Mouse (Mus musculus): ENCODE measurements around the gene Prokr1. TPM values are rescaled to one million over a fixed set of nuclear protein-coding genes. Genes with fewer than 3 reads are reported as not detected.

The Prokr1 gene
- total and polyA plus RNA-seq, 2 experiments from 2014 or later, result 1.6 to 3.1 TPM

- no peak for TF ChIP-seq CTCF (IDR thresholded peaks at IDR 0.05; ENCODE audit: low read depth)
- WGBS, result 86% methylated on average over 9 of the region's 9 CpGs
- Histone ChIP-seq H3K27ac (ENCODE audit: low read depth, low read length) (no peak overlapping the region), H3K9me3 (ENCODE audit: low read length) (no peaks in the 10 kb centered on the region), H3K4me3 (ENCODE audit: low read depth, low read length) (no peak overlapping the region), H3K36me3 (ENCODE audit: insufficient read depth) (no peaks in the 10 kb centered on the region), H3K27me3 (ENCODE audit: insufficient read depth, low read length) (no peaks in the 10 kb centered on the region), H3K4me2 (ENCODE audit: low read depth) (no peak overlapping the region), H3K9ac (no peak overlapping the region), H3K4me1 (ENCODE audit: insufficient read depth) (no peaks in the 10 kb centered on the region)
- DNase-seq, result no peak
- ATAC-seq, result no peak
Observed at GRCm38 (mm10) chr6:87534855-87535575, 55.5 kb downstream of the Prokr1 start.

- Histone ChIP-seq H3K36me3 (ENCODE audit: insufficient read depth) (no peaks in the 10 kb centered on the region), H3K27ac (ENCODE audit: low read depth, low read length) (0 out of 2 replicates have a peak within 1 kb of the TSS, but pooled peaks have one; percentile 4), H3K4me2 (ENCODE audit: low read depth) (no peak within 1 kb of the TSS; the same call in 1 of the 2 replicates), H3K27me3 (ENCODE audit: insufficient read depth, low read length) (no peaks in the 10 kb centered on the region), H3K4me1 (ENCODE audit: insufficient read depth) (no peaks in the 10 kb centered on the region), H3K4me3 (ENCODE audit: low read depth, low read length) (no peak within 1 kb of the TSS), H3K9ac (no peak within 1 kb of the TSS), H3K9me3 (ENCODE audit: low read length) (no peaks in the 10 kb centered on the region)
- TF ChIP-seq CTCF (IDR thresholded peaks at IDR 0.05; ENCODE audit: low read depth), result no peak
- DNase-seq (peak; percentile 23), ATAC-seq (no peak)
- WGBS, result 48% methylated on average over 14 of the region's 14 CpGs
Observed at GRCm38 (mm10) chr6:87532953-87533710, 57.4 kb downstream of the Prokr1 start, which contains the start of gene Arhgap25. TSS of gene Arhgap25 (minus strand) at chr6:87533259.

GRCm38 (mm10) chr6:87531456-87532015 lies 59.0 kb downstream of the Prokr1 start:
- H3K36me3 ChIP-seq (ENCODE audit: insufficient read depth), result no peaks in the 10 kb centered on the region
- H3K9ac ChIP-seq, result no peak overlapping the region
- no peaks in the 10 kb centered on the region for H3K27me3 ChIP-seq (ENCODE audit: insufficient read depth, low read length)
- TF ChIP-seq CTCF (IDR thresholded peaks at IDR 0.05; ENCODE audit: low read depth), result no peak
- H3K27ac ChIP-seq (ENCODE audit: low read depth, low read length), result no peak overlapping the region
- H3K9me3 ChIP-seq (ENCODE audit: low read length), result no peaks in the 10 kb centered on the region
- no peaks in the 10 kb centered on the region for H3K4me1 ChIP-seq (ENCODE audit: insufficient read depth)
- ATAC-seq (no peak), DNase-seq (no peak)
- WGBS, result 85% methylated on average over 2 of the region's 2 CpGs
- no peak overlapping the region for H3K4me3 ChIP-seq (ENCODE audit: low read depth, low read length)
- no peak overlapping the region for H3K4me2 ChIP-seq (ENCODE audit: low read depth)

- DNase-seq, result no peak
- no peak for TF ChIP-seq CTCF (IDR thresholded peaks at IDR 0.05; ENCODE audit: low read depth)
Observed at GRCm38 (mm10) chr6:87530386-87530785, 60.2 kb downstream of the Prokr1 start.

More at GRCm38 (mm10) chr6:87530386-87530785, 60.2 kb downstream of the Prokr1 start:
- 91% methylated on average over 2 of the region's 2 CpGs for WGBS
- Histone ChIP-seq H3K4me3 (ENCODE audit: low read depth, low read length) (no peak overlapping the region), H3K9ac (no peak overlapping the region), H3K36me3 (ENCODE audit: insufficient read depth) (no peaks in the 10 kb centered on the region), H3K4me2 (ENCODE audit: low read depth) (no peak overlapping the region), H3K27ac (ENCODE audit: low read depth, low read length) (no peak overlapping the region), H3K27me3 (ENCODE audit: insufficient read depth, low read length) (no peaks in the 10 kb centered on the region), H3K9me3 (ENCODE audit: low read length) (no peaks in the 10 kb centered on the region), H3K4me1 (ENCODE audit: insufficient read depth) (no peaks in the 10 kb centered on the region)
- no peak for ATAC-seq

Other genes with a start within 250 kb of the Prokr1 start
- gene Gkn1, start 239.8 kb downstream of the Prokr1 start, total RNA-seq (2014; rRNA removed), result not detected in 2 replicates
- gene Gkn1, start 239.8 kb downstream of the Prokr1 start, polyA plus RNA-seq (2015; fragmentation: Nextera tagmentation; extraction: Ambion mirVana), result not detected in 2 replicates
- gene Gkn2, start 217.4 kb downstream of the Prokr1 start, total RNA-seq (2014; rRNA removed), result not detected in 2 replicates
- not detected in 2 replicates for gene Gkn2, start 217.4 kb downstream of the Prokr1 start, polyA plus RNA-seq (2015; fragmentation: Nextera tagmentation; extraction: Ambion mirVana)
- gene Gkn3, start 201.8 kb downstream of the Prokr1 start, total RNA-seq (2014; rRNA removed), result not detected in 2 replicates
- 0.86 and 1.0 TPM in 2 replicates for gene Gkn3, start 201.8 kb downstream of the Prokr1 start, polyA plus RNA-seq (2015; fragmentation: Nextera tagmentation; extraction: Ambion mirVana)
- 0.08 TPM in 1 of 2 replicates, not detected in the other for gene Bmp10, start 161.7 kb downstream of the Prokr1 start, total RNA-seq (2014; rRNA removed)
- gene Bmp10, start 161.7 kb downstream of the Prokr1 start, polyA plus RNA-seq (2015; fragmentation: Nextera tagmentation; extraction: Ambion mirVana), result not detected in 2 replicates
- gene Arhgap25, start 57.5 kb downstream of the Prokr1 start, total RNA-seq (2014; rRNA removed), result 2.7 and 3.3 TPM in 2 replicates
- gene Arhgap25, start 57.5 kb downstream of the Prokr1 start, polyA plus RNA-seq (2015; fragmentation: Nextera tagmentation; extraction: Ambion mirVana), result 1.6 and 2.2 TPM in 2 replicates
- 8.1 and 9.1 TPM in 2 replicates for gene Aplf, start 81.5 kb upstream of the Prokr1 start, total RNA-seq (2014; rRNA removed)
- 8.8 and 12.0 TPM in 2 replicates for gene Aplf, start 81.5 kb upstream of the Prokr1 start, polyA plus RNA-seq (2015; fragmentation: Nextera tagmentation; extraction: Ambion mirVana)
- gene Efcc1, start 140.1 kb upstream of the Prokr1 start, total RNA-seq (2014; rRNA removed), result 4.8 and 7.3 TPM in 2 replicates
- gene Efcc1, start 140.1 kb upstream of the Prokr1 start, polyA plus RNA-seq (2015; fragmentation: Nextera tagmentation; extraction: Ambion mirVana), result 4.7 and 7.8 TPM in 2 replicates
- 0.33 TPM in 1 of 2 replicates, not detected in the other for gene Gp9, start 187.3 kb upstream of the Prokr1 start, total RNA-seq (2014; rRNA removed)
- gene Gp9, start 187.3 kb upstream of the Prokr1 start, polyA plus RNA-seq (2015; fragmentation: Nextera tagmentation; extraction: Ambion mirVana), result 0.18 and 0.28 TPM in 2 replicates
- 14.2 and 24.3 TPM in 2 replicates for gene Rab43, start 221.4 kb upstream of the Prokr1 start, total RNA-seq (2014; rRNA removed)
- gene Rab43, start 221.4 kb upstream of the Prokr1 start, polyA plus RNA-seq (2015; fragmentation: Nextera tagmentation; extraction: Ambion mirVana), result 7.2 and 9.3 TPM in 2 replicates
- gene Gm45140, start 245.1 kb upstream of the Prokr1 start, total RNA-seq (2014; rRNA removed), result 1.7 and 4.7 TPM in 2 replicates
- gene Gm45140, start 245.1 kb upstream of the Prokr1 start, polyA plus RNA-seq (2015; fragmentation: Nextera tagmentation; extraction: Ambion mirVana), result 1.0 and 2.0 TPM in 2 replicates
- gene Isy1, start 248.1 kb upstream of the Prokr1 start, total RNA-seq (2014; rRNA removed), result 30.1 and 31.5 TPM in 2 replicates
- 28.2 and 28.5 TPM in 2 replicates for gene Isy1, start 248.1 kb upstream of the Prokr1 start, polyA plus RNA-seq (2015; fragmentation: Nextera tagmentation; extraction: Ambion mirVana)